Mouse (Mus musculus) brain, embryonic 14.5 days (tissue): Measurements from ENCODE around the gene Esyt2.

Experiments used
- CTCF ChIP-seq: fragments of 200-500 bp; IDR thresholded peaks from 2 replicates; pipeline ENCODE4 v1.5.1; 2012; ENCODE audit warnings: inconsistent platforms, mild to moderate bottlenecking, moderate library complexity, borderline replicate concordance; ENCODE audit not compliant: insufficient read depth, insufficient read length; ENCODE audit errors: extremely low read depth
- POLR2A ChIP-seq: fragments of 200-500 bp; IDR thresholded peaks from 2 replicates; pipeline ENCODE4 v1.6.1; 2012; ENCODE audit warnings: mild to moderate bottlenecking, inconsistent platforms, borderline replicate concordance; ENCODE audit not compliant: poor library complexity, insufficient read depth, insufficient read length, severe bottlenecking; ENCODE audit errors: extremely low read depth

DNA sequence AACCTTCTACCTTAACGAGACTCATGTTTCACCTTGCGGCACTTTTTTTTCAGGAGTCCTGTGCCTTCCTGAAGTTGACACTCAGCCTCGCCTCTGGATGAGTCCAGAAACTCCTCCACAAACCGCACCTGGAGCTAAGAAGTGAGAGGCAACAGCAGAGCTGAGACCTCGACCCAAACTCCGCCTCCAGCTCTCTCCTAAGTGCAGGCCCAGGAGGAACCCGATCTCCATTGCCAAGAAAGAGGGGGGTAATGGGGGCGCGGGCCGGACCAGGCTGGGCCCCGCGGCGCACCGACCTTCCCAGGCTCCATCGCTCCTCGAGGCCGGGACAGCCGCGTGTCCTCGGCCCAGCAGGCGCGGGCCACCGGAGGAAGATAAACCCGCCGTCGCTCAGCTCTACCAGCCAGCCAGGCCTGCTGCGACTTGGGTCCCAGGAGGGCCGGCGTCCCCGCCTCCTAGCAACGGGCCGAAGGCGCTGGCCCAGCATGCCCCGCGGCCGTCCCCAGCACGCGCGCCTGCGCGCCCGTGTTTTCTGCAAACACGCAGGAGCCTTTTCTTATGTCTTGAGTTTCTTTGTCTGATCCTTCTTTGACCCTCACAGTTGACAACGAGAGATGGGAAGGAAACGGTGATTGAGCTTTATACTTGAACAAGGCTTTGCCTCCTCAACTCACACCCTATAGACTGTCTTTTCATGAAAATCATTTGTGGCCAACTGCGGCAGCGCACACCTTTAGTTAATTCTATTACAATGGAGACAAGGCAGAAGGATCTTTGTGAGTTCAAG, 18.2 kb upstream of the Esyt2 start, which contains the start of gene Wdr60:
- TF ChIP-seq CTCF (no peak), POLR2A (peak; percentile 78)
